Mouse (Mus musculus) forebrain, embryonic 11.5 days (tissue): ENCODE data around the gene Dgkh. TPM values are rescaled to one million over a fixed set of nuclear protein-coding genes. Genes with fewer than 3 reads are reported as not detected.

ENCODE experiments used
- ATAC-seq: fragments of 200-750 bp; cut with Nextera tagmentation; replicated peaks from 2 replicates; pipeline ENCODE4 v1.8.0; 2017; ENCODE audit warnings: moderate TSS enrichment; ENCODE audit not compliant: low FRiP score
- DNase-seq: peaks from one replicate; pipeline ENCODE4 v3.0.0-alpha.2; 2017; ENCODE audit warnings: low spot score
- H3K27ac ChIP-seq: fragments of 300-500 bp; sonication (generic); 2 replicates; pipeline ENCODE4 v1.5.1; 2014; ENCODE audit warnings: low read depth, low read length
- H3K27me3 ChIP-seq: fragments of 300-500 bp; sonication (generic); 2 replicates; pipeline ENCODE4 v1.6.1; 2014; ENCODE audit warnings: mild to moderate bottlenecking, low read length, mixed read lengths; ENCODE audit not compliant: control insufficient read depth, insufficient read depth
- H3K36me3 ChIP-seq: fragments of 300-500 bp; sonication (generic); 2 replicates; pipeline ENCODE4 v1.6.1; 2014; ENCODE audit warnings: mild to moderate bottlenecking, low read length, moderate library complexity, mixed read lengths; ENCODE audit not compliant: control insufficient read depth, insufficient read depth
- H3K4me1 ChIP-seq: fragments of 300-500 bp; sonication (generic); replicated peaks from 2 replicates; pipeline ENCODE4 v1.6.1; 2014; ENCODE audit warnings: low read length, mixed read lengths; ENCODE audit not compliant: control insufficient read depth, insufficient read depth
- H3K4me2 ChIP-seq: fragments of 300-500 bp; sonication (generic); 2 replicates; pipeline ENCODE4 v1.6.1; 2014; ENCODE audit warnings: low read depth, mild to moderate bottlenecking, low read length, moderate library complexity, mixed read lengths; ENCODE audit not compliant: severe bottlenecking
- H3K4me3 ChIP-seq: fragments of 300-500 bp; sonication (generic); 2 replicates; pipeline ENCODE4 v1.5.1; 2014; ENCODE audit warnings: low read depth, low read length
- H3K9ac ChIP-seq: fragments of 300-500 bp; sonication (generic); 2 replicates; pipeline ENCODE4 v1.6.1; 2014; ENCODE audit warnings: low read length
- H3K9me3 ChIP-seq: fragments of 300-500 bp; sonication (generic); 2 replicates; pipeline ENCODE4 v1.6.1; 2016; ENCODE audit warnings: low read length, mixed read lengths; ENCODE audit not compliant: control insufficient read depth
- WGBS: fragments of 180-500 bp; shearing (Covaris S2); extraction: QIAGEN DNeasy Blood & Tissue Kit; methylation state at CpG from one replicate; pipeline ENCODE4 v1.1.7; 2014; 5-methylcytosine and 5-hydroxymethylcytosine counted together
- polyA plus RNA-seq: library from polyadenylated mRNA; unstranded; fragments of >200 nt; fragmentation: Nextera tagmentation; extraction: Ambion mirVana; gene quantifications from 2 replicates; pipeline ENCODE4 v1.2.1, GENCODE M21; 2014

Gene Dgkh
- polyA plus RNA-seq, 1 experiment from 2014 or later = 1.8 TPM

GRCm38 (mm10) chr14:78612111-78612788 lies 120.3 kb downstream of the Dgkh start:
- H3K9me3 ChIP-seq = no peaks in the 10 kb centered on the region
- 71% methylated on average over 9 of the region's 9 CpGs for WGBS
- no peaks in the 10 kb centered on the region for H3K27me3 ChIP-seq
- no peak overlapping the region for H3K4me2 ChIP-seq
- H3K27ac ChIP-seq = no peak overlapping the region
- H3K4me1 ChIP-seq = no peaks in the 10 kb centered on the region
- no peak for DNase-seq
- H3K36me3 ChIP-seq = no peaks in the 10 kb centered on the region
- no peak for ATAC-seq
- no peak overlapping the region for H3K4me3 ChIP-seq
- H3K9ac ChIP-seq = no peak overlapping the region

- Histone ChIP-seq H3K4me2 (no peak overlapping the region), H3K27me3 (no peaks in the 10 kb centered on the region), H3K4me1 (no peaks in the 10 kb centered on the region), H3K9ac (no peak overlapping the region), H3K9me3 (no peaks in the 10 kb centered on the region), H3K4me3 (no peak overlapping the region), H3K36me3 (no peaks in the 10 kb centered on the region), H3K27ac (no peak overlapping the region)
- WGBS = 90% methylated on average over 6 of the region's 6 CpGs
- no peak for DNase-seq
- ATAC-seq = no peak
Measured at GRCm38 (mm10) chr14:78594916-78595315, 137.7 kb downstream of the Dgkh start.

- ATAC-seq (no peak), DNase-seq (no peak)
- Histone ChIP-seq H3K27ac (no peak overlapping the region), H3K9me3 (no peaks in the 10 kb centered on the region), H3K27me3 (no peaks in the 10 kb centered on the region), H3K9ac (no peak overlapping the region), H3K36me3 (no peaks in the 10 kb centered on the region), H3K4me2 (no peak overlapping the region), H3K4me1 (no peaks in the 10 kb centered on the region), H3K4me3 (no peak overlapping the region)
- whole genome bisulfite sequencing = 88% methylated on average over 3 of the region's 3 CpGs
Measured at GRCm38 (mm10) chr14:78592965-78593364, 139.6 kb downstream of the Dgkh start.

- DNase-seq (peak; percentile 71), ATAC-seq (peak; percentile 46; the same call in 1 of the 2 replicates)
- no peak overlapping the region for H3K27ac ChIP-seq
- H3K27me3 ChIP-seq = no peaks in the 10 kb centered on the region
- no peak overlapping the region for H3K4me2 ChIP-seq
- 2% methylated on average over 2 of the region's 2 CpGs for WGBS
- no peak overlapping the region for H3K9ac ChIP-seq
- H3K36me3 ChIP-seq = no peaks in the 10 kb centered on the region
- H3K4me1 ChIP-seq = no peaks in the 10 kb centered on the region
- no peaks in the 10 kb centered on the region for H3K9me3 ChIP-seq
- H3K4me3 ChIP-seq = no peak overlapping the region
Measured at GRCm38 (mm10) chr14:78590335-78590734, 142.2 kb downstream of the Dgkh start.

GRCm38 (mm10) chr14:78584222-78584621 lies 148.4 kb downstream of the Dgkh start:
- Histone ChIP-seq H3K4me1 (no peaks in the 10 kb centered on the region), H3K9ac (no peak overlapping the region), H3K36me3 (no peaks in the 10 kb centered on the region; the same call in 1 of the 2 replicates), H3K4me2 (no peak overlapping the region), H3K9me3 (no peaks in the 10 kb centered on the region), H3K27ac (no peak overlapping the region), H3K4me3 (no peak overlapping the region), H3K27me3 (no peaks in the 10 kb centered on the region)
- WGBS = 93% methylated on average over 13 of the region's 13 CpGs
- DNase-seq (no peak), ATAC-seq (no peak)

GRCm38 (mm10) chr14:78583168-78583567 lies 149.4 kb downstream of the Dgkh start:
- Histone ChIP-seq H3K9ac (no peak overlapping the region), H3K27ac (no peak overlapping the region), H3K9me3 (no peaks in the 10 kb centered on the region), H3K4me2 (no peak overlapping the region), H3K36me3 (no peaks in the 10 kb centered on the region; the same call in 1 of the 2 replicates), H3K27me3 (no peaks in the 10 kb centered on the region), H3K4me3 (no peak overlapping the region), H3K4me1 (no peaks in the 10 kb centered on the region)
- no peak for ATAC-seq
- DNase-seq = no peak

- 0 out of 2 replicates have a peak, but pooled peaks cover 2% of the 10 kb centered on the region for H3K9me3 ChIP-seq
- ATAC-seq (no peak), DNase-seq (no peak)
- no peak overlapping the region for H3K27ac ChIP-seq
- H3K4me3 ChIP-seq = no peak overlapping the region
- no peaks in the 10 kb centered on the region for H3K36me3 ChIP-seq
- no peak overlapping the region for H3K9ac ChIP-seq
- no peaks in the 10 kb centered on the region for H3K4me1 ChIP-seq
- no peak overlapping the region for H3K4me2 ChIP-seq
- H3K27me3 ChIP-seq = no peaks in the 10 kb centered on the region
- 75% methylated on average over 13 of the region's 13 CpGs for WGBS
Measured at GRCm38 (mm10) chr14:78575899-78576298, 156.7 kb downstream of the Dgkh start.

- no peak for DNase-seq
- WGBS = 91% methylated on average over 5 of the region's 5 CpGs
- ATAC-seq = no peak
Measured at GRCm38 (mm10) chr14:78568410-78568809, 164.2 kb downstream of the Dgkh start.

GRCm38 (mm10) chr14:78566431-78566830 lies 166.1 kb downstream of the Dgkh start:
- WGBS = 89% methylated on average over 4 of the region's 4 CpGs
- Histone ChIP-seq H3K4me3 (no peak overlapping the region), H3K4me2 (no peak overlapping the region), H3K4me1 (no peaks in the 10 kb centered on the region), H3K36me3 (no peaks in the 10 kb centered on the region), H3K27me3 (no peaks in the 10 kb centered on the region), H3K9me3 (no peaks in the 10 kb centered on the region), H3K9ac (no peak overlapping the region), H3K27ac (no peak overlapping the region)
- ATAC-seq = no peak
- DNase-seq = no peak

More at GRCm38 (mm10) chr14:78568410-78568809, 164.2 kb downstream of the Dgkh start:
- Histone ChIP-seq H3K27me3 (no peaks in the 10 kb centered on the region), H3K36me3 (no peaks in the 10 kb centered on the region), H3K27ac (no peak overlapping the region), H3K4me3 (no peak overlapping the region), H3K9me3 (no peaks in the 10 kb centered on the region), H3K4me2 (no peak overlapping the region), H3K4me1 (no peaks in the 10 kb centered on the region), H3K9ac (no peak overlapping the region)
